Mouse (Mus musculus) ES-E14 (cell line): Measurements from ENCODE around the gene Olfr160. TPM values are rescaled to one million over a fixed set of nuclear protein-coding genes. Genes with fewer than 3 reads are reported as not detected.

Experiments
- DNase-seq: peaks from one replicate; pipeline ENCODE4 v3.0.0-alpha.2; 2013; ENCODE audit warnings: low read depth, low spot score
- H3K27ac ChIP-seq: 2 replicates; pipeline ENCODE4 v1.5.1; 2012; ENCODE audit warnings: low read depth, mild to moderate bottlenecking, low read length, moderate library complexity, mixed read lengths; ENCODE audit not compliant: poor library complexity, insufficient read depth, severe bottlenecking
- H3K36me3 ChIP-seq: 2 replicates; pipeline ENCODE4 v1.6.1; 2012; ENCODE audit warnings: mild to moderate bottlenecking, low read length, moderate library complexity, mixed read lengths; ENCODE audit not compliant: control insufficient read depth, poor library complexity, insufficient read depth, severe bottlenecking
- H3K4me1 ChIP-seq, 2 experiments: fragments of 150-350 bp in 1 of 2; sonication (generic) in 1 of 2; 2 replicates each; pipeline ENCODE4 v1.6.1; 2012; ENCODE audit warnings: low read length in 2 of 2, mild to moderate bottlenecking in 1 of 2, mixed read lengths in 1 of 2; ENCODE audit not compliant: control insufficient read depth in 2 of 2, insufficient read depth in 2 of 2, poor library complexity in 1 of 2
- H3K4me3 ChIP-seq, 2 experiments: fragments of 150-350 bp in 1 of 2; sonication (generic) in 1 of 2; 2 replicates each; pipeline ENCODE4 v1.5.1; 2012; ENCODE audit warnings: low read length in 2 of 2, low read depth in 1 of 2, mild to moderate bottlenecking in 1 of 2, mixed read lengths in 1 of 2; ENCODE audit not compliant: insufficient read depth in 1 of 2, poor library complexity in 1 of 2, severe bottlenecking in 1 of 2
- H3K9ac ChIP-seq: 2 replicates; pipeline ENCODE4 v1.6.1; 2012; ENCODE audit warnings: low read depth, mild to moderate bottlenecking, low read length, mixed read lengths; ENCODE audit not compliant: poor library complexity, insufficient read depth, severe bottlenecking
- H3K9me3 ChIP-seq: fragments of 150-350 bp; sonication (generic); 2 replicates; pipeline ENCODE4 v1.6.1; 2012; ENCODE audit warnings: low read depth, mild to moderate bottlenecking, low read length; ENCODE audit not compliant: control insufficient read depth, insufficient read depth
- CHD2 ChIP-seq: IDR thresholded peaks from 2 replicates; pipeline ENCODE4 v1.6.1; 2014; ENCODE audit warnings: mild to moderate bottlenecking, low read depth, low read length, inconsistent platforms
- HCFC1 ChIP-seq: IDR thresholded peaks from 2 replicates; pipeline ENCODE4 v1.6.1; 2012; ENCODE audit warnings: low read length, inconsistent platforms, borderline replicate concordance; ENCODE audit not compliant: insufficient read depth
- MAFK ChIP-seq: IDR thresholded peaks from 2 replicates; pipeline ENCODE4 v1.6.1; 2014; ENCODE audit warnings: mild to moderate bottlenecking, low read depth, low read length, inconsistent platforms; ENCODE audit not compliant: insufficient read depth
- ZC3H11A ChIP-seq: IDR thresholded peaks from 2 replicates; pipeline ENCODE4 v1.6.1; 2012; ENCODE audit warnings: low read depth, mild to moderate bottlenecking, inconsistent platforms, low read length, borderline replicate concordance
- ZNF384 ChIP-seq: IDR thresholded peaks from 2 replicates; pipeline ENCODE4 v1.6.1; 2012; ENCODE audit warnings: low read depth, low read length, inconsistent platforms
- in situ Hi-C, 2 experiments: fragments of 600-800 bp; cut with MboI; formaldehyde crosslinking; loops; one replicate each; pipeline ENCODE4 v1.15.1; 2025; ENCODE audit warnings: low sequenced_read_pairs in 2 of 2, inconsistent platforms in 1 of 2; ENCODE audit not compliant: unreplicated experiment in 2 of 2
- total RNA-seq: library from RNA; depleted of rRNA; stranded (reverse); fragments of 300-350 nt; gene quantifications from 2 replicates; pipeline ENCODE4 v1.2.3, GENCODE M21; 2012

The Olfr160 gene
- total RNA-seq, 1 experiment, result not detected

- in situ Hi-C loops, result loop anchor here in 1 of 2 experiments (5.0 kb wide), 1 partner anchor 244 kb away; no protein-coding TSS in a partner anchor
- Histone ChIP-seq H3K4me3 (no peak overlapping the region), H3K36me3 (no peaks in the 10 kb centered on the region), H3K27ac (no peak overlapping the region), H3K4me1 (no peaks in the 10 kb centered on the region), H3K9ac (no peak overlapping the region), H3K9me3 (no peaks in the 10 kb centered on the region)
- peak; percentile 8 for DNase-seq
- TF ChIP-seq CHD2 (no peak), ZC3H11A (0 out of 2 replicates have a peak, but pooled peaks have one; percentile 8)
Observed at GRCm38 (mm10) chr9:37687941-37688303, 28.1 kb downstream of the Olfr160 start.

GRCm38 (mm10) chr9:37687288-37687940, 28.6 kb downstream of the Olfr160 start:
- in situ Hi-C loops, result loop anchor here in 1 of 2 experiments (5.0 kb wide), 1 partner anchor 245 kb away; no protein-coding TSS in a partner anchor
- Histone ChIP-seq H3K4me1 (no peaks in the 10 kb centered on the region), H3K9ac (no peak overlapping the region), H3K36me3 (no peaks in the 10 kb centered on the region), H3K4me3 (no peak overlapping the region), H3K9me3 (no peaks in the 10 kb centered on the region), H3K27ac (no peak overlapping the region)
- TF ChIP-seq CHD2 (no peak), ZC3H11A (no peak), MAFK (no peak), HCFC1 (no peak), ZNF384 (no peak)
- no peak for DNase-seq

- Histone ChIP-seq H3K27ac (no peak overlapping the region), H3K4me3 (no peak overlapping the region), H3K9ac (no peak overlapping the region), H3K4me1 (no peaks in the 10 kb centered on the region), H3K36me3 (no peaks in the 10 kb centered on the region), H3K9me3 (no peaks in the 10 kb centered on the region)
- no peak for TF ChIP-seq MAFK
- DNase-seq, result no peak
- in situ Hi-C loops, result no loop called here
Observed at GRCm38 (mm10) chr9:37681123-37681522, 34.9 kb downstream of the Olfr160 start.

GRCm38 (mm10) chr9:37675287-37675686, 40.8 kb downstream of the Olfr160 start:
- Histone ChIP-seq H3K9ac (no peak overlapping the region), H3K36me3 (no peaks in the 10 kb centered on the region), H3K4me1 (no peaks in the 10 kb centered on the region), H3K9me3 (no peaks in the 10 kb centered on the region), H3K27ac (no peak overlapping the region), H3K4me3 (no peak overlapping the region)
- no peak for DNase-seq
- TF ChIP-seq MAFK, result no peak
- TF ChIP-seq CHD2, result no peak
- no peak for TF ChIP-seq ZNF384
- TF ChIP-seq HCFC1, result no peak
- TF ChIP-seq ZC3H11A, result no peak
- in situ Hi-C loops, result no loop called here

GRCm38 (mm10) chr9:37670261-37670660, 45.8 kb downstream of the Olfr160 start:
- Histone ChIP-seq H3K4me3 (no peak overlapping the region), H3K9me3 (no peaks in the 10 kb centered on the region), H3K36me3 (no peaks in the 10 kb centered on the region), H3K4me1 (no peaks in the 10 kb centered on the region), H3K9ac (no peak overlapping the region), H3K27ac (no peak overlapping the region)
- no peak for DNase-seq
- in situ Hi-C loops, result no loop called here
- no peak for TF ChIP-seq ZNF384
- TF ChIP-seq MAFK, result no peak
- no peak for TF ChIP-seq CHD2
- no peak for TF ChIP-seq HCFC1
- TF ChIP-seq ZC3H11A, result no peak
